In genomic region chr6:66300189-66300588, GRCm38 (mm10) we compare ENCODE assay signal across 20 mouse cellular contexts.
"Had no signal": no experiment of that assay in that cellular context is flagged by ENCODE, and none has a peak within 500 bp of the region (broad histone marks: within the 10 kb centered on the region; RNA-seq: fewer than 3 reads in every experiment).

No protein-coding gene starts in this region.

- H3K9ac ChIP-seq: liver, embryonic 15.5 days; liver, postnatal 0 days; lung, embryonic 15.5 days; midbrain, embryonic 13.5 days; neural tube, embryonic 12.5 days had no signal

- H3K9me3 ChIP-seq: liver, embryonic 15.5 days; lung, embryonic 15.5 days; megakaryocyte, embryonic 14.5 days; midbrain, embryonic 13.5 days; neural tube, embryonic 12.5 days had no signal

- DNase-seq: liver, postnatal 0 days; lung, adult 2 months; lung, postnatal 14 days; lung, postnatal 36 days; retina, postnatal 1 day; right cerebral cortex, adult 18-20 months; right cerebral cortex, postnatal 25 days; right cerebral cortex, postnatal 4 days; spleen, adult 18-20 months; thymus, adult 18-20 months; thymus, postnatal 14 days; thymus, postnatal 36 days had no signal

- H3K4me1 ChIP-seq: liver, embryonic 15.5 days; lung, embryonic 15.5 days; megakaryocyte, embryonic 14.5 days; midbrain, embryonic 13.5 days; neural tube, embryonic 12.5 days had no signal

- ATAC-seq: liver, postnatal 0 days; lung, postnatal 0 days; midbrain, embryonic 13.5 days had no signal

- H3K27me3 ChIP-seq: liver, embryonic 15.5 days; lung, embryonic 15.5 days; megakaryocyte, embryonic 14.5 days; midbrain, embryonic 13.5 days; neural tube, embryonic 12.5 days had no signal

- H3K27ac ChIP-seq: liver, embryonic 15.5 days; lung, embryonic 15.5 days; macrophage; midbrain, embryonic 13.5 days; neural tube, embryonic 12.5 days had no signal

- H3K4me3 ChIP-seq: liver, embryonic 15.5 days; lung, embryonic 15.5 days; megakaryocyte, embryonic 14.5 days; midbrain, embryonic 13.5 days; neural tube, embryonic 12.5 days had no signal

- H3K4me2 ChIP-seq: liver, embryonic 15.5 days; lung, embryonic 15.5 days; midbrain, embryonic 11.5 days; midbrain, embryonic 13.5 days; neural tube, embryonic 12.5 days had no signal

- H3K36me3 ChIP-seq: liver, embryonic 15.5 days; lung, embryonic 15.5 days; midbrain, embryonic 13.5 days; neural tube, embryonic 12.5 days had no signal
